25 mouse cellular contexts compared by ENCODE assay signal in genomic region chr3:37576840-37577239, GRCm38 (mm10).
A peak's percentile ranks its signal among the peaks of the same experiment; 100 is the strongest.
DNase-seq lines count a peak whose midpoint lies in the region; ATAC-seq and TF ChIP-seq lines count a peak whose summit lies in the region.
"Had no signal": no experiment of that assay in that cellular context is flagged by ENCODE, and none has a peak within 500 bp of the region (broad histone marks: within the 10 kb centered on the region; RNA-seq: fewer than 3 reads in every experiment).

No protein-coding gene starts in this region.

- no peak overlapping the region for H3K4me3 ChIP-seq in liver, embryonic 11.5 days (ENCODE audit: low read depth, low read length)
- no peak overlapping the region for H3K4me3 ChIP-seq in liver, postnatal 0 days (ENCODE audit: low read depth, low read length)
- H3K4me3 ChIP-seq in liver, embryonic 13.5 days (replicated peaks), result no peak overlapping the region
- H3K4me3 ChIP-seq in liver, embryonic 14.5 days (ENCODE audit: insufficient read depth in 1 of 2, low read depth in 2 of 2, low read length in 2 of 2), result no peak overlapping the region
- H3K4me3 ChIP-seq: embryonic facial prominence, embryonic 12.5 days; embryonic facial prominence, embryonic 15.5 days; forebrain, embryonic 13.5 days; gastrocnemius, adult 2 months; heart, embryonic 13.5 days had no signal

- H3K9ac ChIP-seq in liver, embryonic 11.5 days (ENCODE audit: low read depth, low read length), result no peak overlapping the region
- H3K9ac ChIP-seq in liver, postnatal 0 days (replicated peaks), result no peak overlapping the region
- peak overlapping the region; percentile 27; the same call in 1 of the 2 replicates for H3K9ac ChIP-seq in liver, embryonic 13.5 days
- 0 out of 2 replicates have a peak overlapping the region, but pooled peaks have one; percentile 23 for H3K9ac ChIP-seq in liver, embryonic 14.5 days (replicated peaks)
- H3K9ac ChIP-seq: embryonic facial prominence, embryonic 12.5 days; embryonic facial prominence, embryonic 15.5 days; forebrain, embryonic 13.5 days; heart, embryonic 13.5 days; hindbrain, embryonic 14.5 days had no signal

- no peak for TF ChIP-seq CTCF in liver, postnatal 0 days (IDR thresholded peaks at IDR 0.05; ENCODE audit: low read depth)
- TF ChIP-seq CTCF in liver, embryonic 14.5 days (IDR thresholded peaks at IDR 0.05; ENCODE audit: low read depth), result no peak

- WGBS in liver, embryonic 11.5 days, result 80% methylated on average over 6 of the region's 6 CpGs
- WGBS in liver, postnatal 0 days (ENCODE audit: insufficient replicate concordance), result 72% methylated on average over 6 of the region's 6 CpGs
- 65% methylated on average over 6 of the region's 6 CpGs for WGBS in liver, embryonic 13.5 days (ENCODE audit: insufficient replicate concordance)
- WGBS in liver, embryonic 14.5 days (ENCODE audit: insufficient replicate concordance), result 57% methylated on average over 6 of the region's 6 CpGs

- H3K27ac ChIP-seq in liver, embryonic 11.5 days (ENCODE audit: low read depth, low read length), result no peak overlapping the region
- H3K27ac ChIP-seq in liver, postnatal 0 days (ENCODE audit: low read depth), result no peak overlapping the region
- H3K27ac ChIP-seq in liver, embryonic 13.5 days, result peak overlapping the region; percentile 74
- H3K27ac ChIP-seq in liver, embryonic 14.5 days, result peak overlapping the region; percentile 44
- H3K27ac ChIP-seq: embryonic facial prominence, embryonic 12.5 days; embryonic facial prominence, embryonic 15.5 days; forebrain, embryonic 13.5 days; gastrocnemius, adult 2 months; heart, embryonic 13.5 days; hindbrain, embryonic 14.5 days; hindbrain, postnatal 0 days had no signal

- H3K36me3 ChIP-seq in liver, embryonic 11.5 days (ENCODE audit: control insufficient read depth, insufficient read depth, low read length), result no peaks in the 10 kb centered on the region
- 0 out of 2 replicates have a peak, but pooled peaks cover 6% of the 10 kb centered on the region for H3K36me3 ChIP-seq in liver, postnatal 0 days (replicated peaks; ENCODE audit: insufficient read depth, low read length)
- H3K36me3 ChIP-seq in liver, embryonic 13.5 days, result peaks cover 13% of the 10 kb centered on the region
- peaks cover 2% of the 10 kb centered on the region for H3K36me3 ChIP-seq in liver, embryonic 14.5 days (replicated peaks; ENCODE audit: control insufficient read depth, insufficient read depth, low read depth)
- H3K36me3 ChIP-seq: embryonic facial prominence, embryonic 12.5 days had no signal

- DNase-seq in liver, embryonic 11.5 days (ENCODE audit: low spot score), result no peak
- DNase-seq in liver, postnatal 0 days, result no peak
- no peak for DNase-seq in liver, embryonic 13.5 days
- no peak for DNase-seq in liver, embryonic 14.5 days (ENCODE audit: low read depth in 3 of 3, low spot score in 3 of 3)
- no peak for DNase-seq in right cerebral cortex, postnatal 10 days (ENCODE audit: low spot score in 2 of 2)
- no peak for DNase-seq in frontal cortex, postnatal 14 days (ENCODE audit: low spot score in 2 of 2)
- DNase-seq: adrenal gland, adult 2 months; adrenal gland, postnatal 14 days; cerebellum, adult 11 months; cerebellum, adult 2 months; cerebellum, adult 9-11 months; cerebellum, postnatal 25 days; gastrocnemius, adult 2 months; gastrocnemius, postnatal 14 days; heart, adult 18-20 months; heart, postnatal 14 days; heart, postnatal 4 days had no signal

- no peak overlapping the region for H3K4me2 ChIP-seq in liver, embryonic 11.5 days
- no peak overlapping the region for H3K4me2 ChIP-seq in liver, postnatal 0 days (ENCODE audit: low read depth, low read length)
- 0 out of 2 replicates have a peak overlapping the region, but pooled peaks have one; percentile 2 for H3K4me2 ChIP-seq in liver, embryonic 13.5 days
- H3K4me2 ChIP-seq in liver, embryonic 14.5 days (ENCODE audit: low read depth), result peak overlapping the region; percentile 16; the same call in 1 of the 2 replicates
- H3K4me2 ChIP-seq: embryonic facial prominence, embryonic 12.5 days; embryonic facial prominence, embryonic 15.5 days; forebrain, embryonic 13.5 days; heart, embryonic 13.5 days; hindbrain, embryonic 14.5 days had no signal

- H3K4me1 ChIP-seq in liver, embryonic 11.5 days (replicated peaks; ENCODE audit: control insufficient read depth, insufficient read depth, low read length), result no peaks in the 10 kb centered on the region
- H3K4me1 ChIP-seq in liver, postnatal 0 days (ENCODE audit: insufficient read depth), result peaks cover 8% of the 10 kb centered on the region
- peaks cover 52% of the 10 kb centered on the region for H3K4me1 ChIP-seq in liver, embryonic 13.5 days (replicated peaks)
- H3K4me1 ChIP-seq in liver, embryonic 14.5 days (replicated peaks; ENCODE audit: control insufficient read depth in 2 of 2, insufficient read depth in 2 of 2, low read length in 1 of 2), result peaks cover 20 to 27% of the 10 kb centered on the region in 2 experiments
- H3K4me1 ChIP-seq: embryonic facial prominence, embryonic 15.5 days; forebrain, embryonic 13.5 days; heart, embryonic 13.5 days had no signal

- H3K9me3 ChIP-seq in liver, embryonic 11.5 days (ENCODE audit: control insufficient read depth, low read length), result no peaks in the 10 kb centered on the region
- H3K9me3 ChIP-seq in liver, postnatal 0 days (ENCODE audit: low read length), result no peaks in the 10 kb centered on the region
- no peaks in the 10 kb centered on the region for H3K9me3 ChIP-seq in liver, embryonic 13.5 days (replicated peaks)
- no peaks in the 10 kb centered on the region for H3K9me3 ChIP-seq in liver, embryonic 14.5 days (ENCODE audit: control insufficient read depth, low read length)
- H3K9me3 ChIP-seq: embryonic facial prominence, embryonic 12.5 days; embryonic facial prominence, embryonic 15.5 days; forebrain, embryonic 13.5 days; heart, embryonic 13.5 days had no signal

- H3K27me3 ChIP-seq in liver, embryonic 11.5 days (replicated peaks; ENCODE audit: control insufficient read depth, insufficient read depth, low read length), result no peaks in the 10 kb centered on the region
- no peaks in the 10 kb centered on the region for H3K27me3 ChIP-seq in liver, postnatal 0 days (ENCODE audit: insufficient read depth, low read length)
- no peaks in the 10 kb centered on the region for H3K27me3 ChIP-seq in liver, embryonic 13.5 days
- no peaks in the 10 kb centered on the region for H3K27me3 ChIP-seq in liver, embryonic 14.5 days (ENCODE audit: control insufficient read depth, insufficient read depth, low read length)
- H3K27me3 ChIP-seq: embryonic facial prominence, embryonic 12.5 days; embryonic facial prominence, embryonic 15.5 days; forebrain, embryonic 13.5 days; heart, embryonic 13.5 days had no signal

- TF ChIP-seq EP300 in liver, postnatal 0 days (IDR thresholded peaks at IDR 0.05; ENCODE audit: low read depth), result no peak
- peak; percentile 36 for TF ChIP-seq EP300 in liver, embryonic 14.5 days (IDR thresholded peaks at IDR 0.05; ENCODE audit: low read depth)

- ATAC-seq in liver, embryonic 11.5 days (replicated peaks; ENCODE audit: low FRiP score), result peak; percentile 63; the same call in 1 of the 2 replicates
- no peak for ATAC-seq in liver, postnatal 0 days
- peak; percentile 81 for ATAC-seq in liver, embryonic 13.5 days (ENCODE audit: low read depth)
- peak; percentile 77 for ATAC-seq in liver, embryonic 14.5 days (ENCODE audit: insufficient read depth)
- ATAC-seq: CD4-positive, CD25-positive, alpha-beta regulatory T cell, adult 4 months; forebrain, embryonic 13.5 days; forebrain, embryonic 16.5 days; hindbrain, postnatal 0 days had no signal

Comparison
In these comparisons a context has a peak if more than half of its experiments do, and no peak if none do; other contexts are left out.
1. H3K27ac ChIP-seq: peak in liver, embryonic 13.5 days (single experiment) and liver, embryonic 14.5 days (single experiment); none in liver, embryonic 11.5 days (single experiment) and liver, postnatal 0 days (single experiment).
2. H3K4me2 ChIP-seq: peak in liver, embryonic 13.5 days (single experiment) and liver, embryonic 14.5 days (single experiment); none in liver, embryonic 11.5 days (single experiment) and liver, postnatal 0 days (single experiment).
3. H3K9ac ChIP-seq: peak in liver, embryonic 13.5 days (single experiment) and liver, embryonic 14.5 days (single experiment); none in liver, embryonic 11.5 days (single experiment) and liver, postnatal 0 days (single experiment).